Mouse (Mus musculus) neural tube, embryonic 15.5 days (tissue): ENCODE data around the gene Atp13a2. TPM values are rescaled to one million over a fixed set of nuclear protein-coding genes. Genes with fewer than 3 reads are reported as not detected.

ENCODE experiments used
- ATAC-seq: fragments of 200-750 bp; cut with Nextera tagmentation; 2 replicates; pipeline ENCODE4 v1.8.0; 2017; ENCODE audit warnings: mild to moderate bottlenecking, moderate TSS enrichment, moderate library complexity; ENCODE audit not compliant: low FRiP score
- H3K27ac ChIP-seq: fragments of 300-500 bp; sonication (generic); replicated peaks from 2 replicates; pipeline ENCODE4 v1.5.1; 2015; ENCODE audit warnings: mild to moderate bottlenecking, inconsistent platforms
- H3K27me3 ChIP-seq: fragments of 300-500 bp; sonication (generic); replicated peaks from 2 replicates; pipeline ENCODE4 v1.6.1; 2015; ENCODE audit warnings: inconsistent platforms
- H3K36me3 ChIP-seq: fragments of 300-500 bp; sonication (generic); 2 replicates; pipeline ENCODE4 v1.6.1; 2015; ENCODE audit warnings: inconsistent platforms
- H3K4me1 ChIP-seq: fragments of 300-500 bp; sonication (generic); 2 replicates; pipeline ENCODE4 v1.6.1; 2015; ENCODE audit warnings: inconsistent platforms
- H3K4me2 ChIP-seq: fragments of 300-500 bp; sonication (generic); 2 replicates; pipeline ENCODE4 v1.6.1; 2015; ENCODE audit warnings: inconsistent platforms, mild to moderate bottlenecking, moderate library complexity
- H3K4me3 ChIP-seq: fragments of 300-500 bp; sonication (generic); replicated peaks from 2 replicates; pipeline ENCODE4 v1.5.1; 2015; ENCODE audit warnings: mild to moderate bottlenecking, inconsistent platforms
- H3K9ac ChIP-seq: fragments of 300-500 bp; sonication (generic); replicated peaks from 2 replicates; pipeline ENCODE4 v1.6.1; 2015; ENCODE audit warnings: mild to moderate bottlenecking, inconsistent platforms
- H3K9me3 ChIP-seq: fragments of 300-500 bp; sonication (generic); replicated peaks from 2 replicates; pipeline ENCODE4 v1.6.1; 2016; ENCODE audit warnings: inconsistent platforms
- WGBS: fragments of 180-500 bp; shearing (Covaris S2); methylation state at CpG from one replicate; pipeline ENCODE4 v1.1.7; 2015; ENCODE audit warnings: mixed read lengths; 5-methylcytosine and 5-hydroxymethylcytosine counted together
- polyA plus RNA-seq: library from polyadenylated mRNA; unstranded; fragments of >200 nt; fragmentation: Nextera tagmentation; extraction: Ambion mirVana; gene quantifications from 2 replicates; pipeline ENCODE4 v1.2.1, GENCODE M21; 2015

Gene Atp13a2
- polyA plus RNA-seq, 1 experiment from 2014 or later, result 188 TPM

- ATAC-seq, result no peak
- H3K27me3 ChIP-seq, result no peaks in the 10 kb centered on the region
- 92% methylated on average over 6 of the region's 6 CpGs for WGBS
- H3K4me3 ChIP-seq, result no peak overlapping the region
- no peaks in the 10 kb centered on the region for H3K9me3 ChIP-seq
- H3K9ac ChIP-seq, result no peak overlapping the region
- H3K4me1 ChIP-seq, result peaks cover 35% of the 10 kb centered on the region
- no peak overlapping the region for H3K4me2 ChIP-seq
- H3K27ac ChIP-seq, result no peak overlapping the region
- H3K36me3 ChIP-seq, result peaks cover 4% of the 10 kb centered on the region
Measured at GRCm38 (mm10) chr4:140984544-140984943, 2.1 kb upstream of the Atp13a2 start.

GRCm38 (mm10) chr4:140986024-140986710 lies 506 bp upstream of the Atp13a2 start:
- peak; percentile 60 for ATAC-seq

GRCm38 (mm10) chr4:140987476-140987875 lies 803 bp downstream of the Atp13a2 start:
- H3K9ac ChIP-seq, result peak overlapping the region; percentile 100
- WGBS, result 25% methylated on average over 7 of the region's 7 CpGs
- H3K27ac ChIP-seq, result peak overlapping the region; percentile 72
- no peaks in the 10 kb centered on the region for H3K27me3 ChIP-seq
- peak overlapping the region; percentile 80 for H3K4me2 ChIP-seq
- H3K4me1 ChIP-seq, result peaks cover 42% of the 10 kb centered on the region
- H3K36me3 ChIP-seq, result peaks cover 6% of the 10 kb centered on the region
- H3K9me3 ChIP-seq, result no peaks in the 10 kb centered on the region
- peak; percentile 7; the same call in 1 of the 2 replicates for ATAC-seq
- peak overlapping the region; percentile 93 for H3K4me3 ChIP-seq

More at GRCm38 (mm10) chr4:140986024-140986710, 506 bp upstream of the Atp13a2 start:
- no peaks in the 10 kb centered on the region for H3K36me3 ChIP-seq
- WGBS, result 28% methylated on average over 14 of the region's 15 CpGs
- peak overlapping the region; percentile 80 for H3K4me2 ChIP-seq
- no peaks in the 10 kb centered on the region for H3K9me3 ChIP-seq
- peaks cover 42% of the 10 kb centered on the region for H3K4me1 ChIP-seq
- H3K27me3 ChIP-seq, result no peaks in the 10 kb centered on the region
- H3K9ac ChIP-seq, result peak overlapping the region; percentile 100
- H3K27ac ChIP-seq, result peak overlapping the region; percentile 72
- peak overlapping the region; percentile 93 for H3K4me3 ChIP-seq

GRCm38 (mm10) chr4:140988706-140989290 lies 2.1 kb downstream of the Atp13a2 start:
- Histone ChIP-seq H3K4me1 (peaks cover 35% of the 10 kb centered on the region), H3K36me3 (peaks cover 17% of the 10 kb centered on the region), H3K4me2 (peak overlapping the region; percentile 80), H3K9me3 (no peaks in the 10 kb centered on the region), H3K27ac (peak overlapping the region; percentile 9; the same call in 1 of the 2 replicates), H3K27me3 (no peaks in the 10 kb centered on the region), H3K9ac (no peak overlapping the region), H3K4me3 (peak overlapping the region; percentile 93)
- 58% methylated on average over 7 of the region's 7 CpGs for WGBS
- no peak for ATAC-seq

- Histone ChIP-seq H3K4me1 (peaks cover 35% of the 10 kb centered on the region), H3K36me3 (peaks cover 24% of the 10 kb centered on the region), H3K27ac (no peak overlapping the region), H3K4me2 (peak overlapping the region; percentile 80), H3K9ac (no peak overlapping the region), H3K4me3 (no peak overlapping the region; the same call in 1 of the 2 replicates), H3K9me3 (no peaks in the 10 kb centered on the region), H3K27me3 (no peaks in the 10 kb centered on the region)
- ATAC-seq, result no peak
- 76% methylated on average over 14 of the region's 14 CpGs for WGBS
Measured at GRCm38 (mm10) chr4:140989447-140989846, 2.8 kb downstream of the Atp13a2 start.

GRCm38 (mm10) chr4:140992215-140992614 lies 5.5 kb downstream of the Atp13a2 start:
- peaks cover 51% of the 10 kb centered on the region for H3K36me3 ChIP-seq
- no peaks in the 10 kb centered on the region for H3K27me3 ChIP-seq
- no peaks in the 10 kb centered on the region for H3K9me3 ChIP-seq
- H3K4me1 ChIP-seq, result peaks cover 30% of the 10 kb centered on the region
- H3K4me2 ChIP-seq, result no peak overlapping the region
- H3K9ac ChIP-seq, result no peak overlapping the region
- no peak for ATAC-seq
- H3K27ac ChIP-seq, result no peak overlapping the region
- 80% methylated on average over 20 of the region's 20 CpGs for WGBS
- H3K4me3 ChIP-seq, result no peak overlapping the region

- no peak for ATAC-seq
- Histone ChIP-seq H3K4me3 (no peak overlapping the region), H3K36me3 (peaks cover 65% of the 10 kb centered on the region), H3K27ac (no peak overlapping the region), H3K27me3 (no peaks in the 10 kb centered on the region), H3K4me2 (no peak overlapping the region), H3K4me1 (peaks cover 14% of the 10 kb centered on the region), H3K9me3 (no peaks in the 10 kb centered on the region), H3K9ac (no peak overlapping the region)
- WGBS, result 92% methylated on average over 8 of the region's 8 CpGs
Measured at GRCm38 (mm10) chr4:140993846-140994245, 7.2 kb downstream of the Atp13a2 start.

- WGBS, result 91% methylated on average over 8 of the region's 8 CpGs
- no peak overlapping the region for H3K9ac ChIP-seq
- no peaks in the 10 kb centered on the region for H3K4me1 ChIP-seq
- H3K36me3 ChIP-seq, result peaks cover 84% of the 10 kb centered on the region
- no peak overlapping the region for H3K27ac ChIP-seq
- H3K4me2 ChIP-seq, result no peak overlapping the region
- no peaks in the 10 kb centered on the region for H3K9me3 ChIP-seq
- ATAC-seq, result no peak
- no peak overlapping the region for H3K4me3 ChIP-seq
- H3K27me3 ChIP-seq, result no peaks in the 10 kb centered on the region
Measured at GRCm38 (mm10) chr4:140995811-140996210, 9.1 kb downstream of the Atp13a2 start.

GRCm38 (mm10) chr4:140996812-140997211 lies 10.1 kb downstream of the Atp13a2 start:
- WGBS, result 98% methylated on average over 9 of the region's 9 CpGs
- no peak for ATAC-seq
- Histone ChIP-seq H3K36me3 (peaks cover 94% of the 10 kb centered on the region), H3K27me3 (no peaks in the 10 kb centered on the region), H3K4me2 (no peak overlapping the region), H3K9me3 (no peaks in the 10 kb centered on the region), H3K4me1 (no peaks in the 10 kb centered on the region), H3K27ac (no peak overlapping the region), H3K9ac (no peak overlapping the region), H3K4me3 (no peak overlapping the region)

GRCm38 (mm10) chr4:141005983-141006382 lies 19.3 kb downstream of the Atp13a2 start:
- Histone ChIP-seq H3K27ac (no peak overlapping the region), H3K4me2 (no peak overlapping the region), H3K4me3 (no peak overlapping the region), H3K9ac (no peak overlapping the region), H3K27me3 (no peaks in the 10 kb centered on the region), H3K36me3 (peaks cover 72% of the 10 kb centered on the region), H3K4me1 (peaks cover 7% of the 10 kb centered on the region; the same call in 1 of the 2 replicates), H3K9me3 (no peaks in the 10 kb centered on the region)
- ATAC-seq, result no peak
- WGBS, result 82% methylated on average over 13 of the region's 13 CpGs

- Histone ChIP-seq H3K36me3 (peaks cover 55% of the 10 kb centered on the region), H3K9me3 (no peaks in the 10 kb centered on the region), H3K9ac (no peak overlapping the region), H3K4me1 (peaks cover 27% of the 10 kb centered on the region), H3K27ac (no peak overlapping the region), H3K27me3 (no peaks in the 10 kb centered on the region), H3K4me2 (no peak overlapping the region), H3K4me3 (no peak overlapping the region)
- 83% methylated on average over 8 of the region's 8 CpGs for WGBS
- no peak for ATAC-seq
Measured at GRCm38 (mm10) chr4:141008028-141008427, 21.4 kb downstream of the Atp13a2 start.

GRCm38 (mm10) chr4:141010118-141010517 lies 23.4 kb downstream of the Atp13a2 start, which contains the start of gene Mfap2:
Mfap2 (plus strand) TSS chr4:141010418.
- no peak for ATAC-seq
- Histone ChIP-seq H3K4me1 (peaks cover 35% of the 10 kb centered on the region), H3K27ac (peak within 1 kb of the TSS; percentile 68), H3K36me3 (peaks cover 51% of the 10 kb centered on the region), H3K27me3 (no peaks in the 10 kb centered on the region), H3K9me3 (no peaks in the 10 kb centered on the region), H3K9ac (peak within 1 kb of the TSS; percentile 77), H3K4me2 (peak within 1 kb of the TSS; percentile 84), H3K4me3 (peak within 1 kb of the TSS; percentile 55)
- WGBS, result 27% methylated on average over 7 of the region's 7 CpGs
